Mouse (Mus musculus) embryonic facial prominence, embryonic 11.5 days (tissue): ENCODE results near the gene Gm28035. TPM values are rescaled to one million over a fixed set of nuclear protein-coding genes. Genes with fewer than 3 reads are reported as not detected.

Source experiments
- ATAC-seq: fragments of 200-750 bp; cut with Nextera tagmentation; replicated peaks from 2 replicates; pipeline ENCODE4 v1.8.0; 2017; ENCODE audit warnings: low read depth; ENCODE audit not compliant: insufficient number of reproducible peaks, low FRiP score, low TSS enrichment
- DNase-seq: peaks from one replicate; pipeline ENCODE4 v3.0.0-alpha.2; 2015; ENCODE audit warnings: low spot score
- H3K27ac ChIP-seq: fragments of 300-500 bp; sonication (generic); replicated peaks from 2 replicates; pipeline ENCODE4 v1.5.1; 2014; ENCODE audit warnings: mild to moderate bottlenecking, low read depth, low read length, control low read depth
- H3K27me3 ChIP-seq: fragments of 300-500 bp; sonication (generic); 2 replicates; pipeline ENCODE4 v1.6.1; 2014; ENCODE audit warnings: mild to moderate bottlenecking, low read length, moderate library complexity, mixed read lengths; ENCODE audit not compliant: control insufficient read depth, insufficient read depth
- H3K36me3 ChIP-seq: fragments of 300-500 bp; sonication (generic); replicated peaks from 2 replicates; pipeline ENCODE4 v1.6.1; 2014; ENCODE audit warnings: low read depth, mild to moderate bottlenecking, low read length, moderate library complexity, mixed read lengths; ENCODE audit not compliant: control insufficient read depth, insufficient read depth
- H3K4me1 ChIP-seq: fragments of 300-500 bp; sonication (generic); 2 replicates; pipeline ENCODE4 v1.6.1; 2014; ENCODE audit warnings: low read length, mixed read lengths; ENCODE audit not compliant: control insufficient read depth, insufficient read depth
- H3K4me2 ChIP-seq: fragments of 300-500 bp; sonication (generic); 2 replicates; pipeline ENCODE4 v1.6.1; 2014; ENCODE audit warnings: low read depth, mild to moderate bottlenecking, control low read depth, low read length, moderate library complexity
- H3K4me3 ChIP-seq: fragments of 300-500 bp; sonication (generic); 2 replicates; pipeline ENCODE4 v1.5.1; 2014; ENCODE audit warnings: low read depth, low read length, control low read depth
- H3K9ac ChIP-seq: fragments of 300-500 bp; sonication (generic); replicated peaks from 2 replicates; pipeline ENCODE4 v1.6.1; 2014; ENCODE audit warnings: mild to moderate bottlenecking, control low read depth, low read length
- H3K9me3 ChIP-seq: fragments of 300-500 bp; sonication (generic); replicated peaks from 2 replicates; pipeline ENCODE4 v1.6.1; 2016; ENCODE audit warnings: mild to moderate bottlenecking, low read length, inconsistent platforms, mixed read lengths; ENCODE audit not compliant: control insufficient read depth
- WGBS: fragments of 180-500 bp; shearing (Covaris S2); extraction: QIAGEN DNeasy Blood & Tissue Kit; methylation state at CpG from one replicate; pipeline ENCODE4 v1.1.7; 2014; 5-methylcytosine and 5-hydroxymethylcytosine counted together
- polyA plus RNA-seq: library from polyadenylated mRNA; unstranded; fragments of >200 nt; fragmentation: Nextera tagmentation; extraction: Ambion mirVana; gene quantifications from 2 replicates; pipeline ENCODE4 v1.2.1, GENCODE M21; 2014

Gm28035 gene
- polyA plus RNA-seq, 1 experiment from 2014 or later, result 0.13 TPM

DNA sequence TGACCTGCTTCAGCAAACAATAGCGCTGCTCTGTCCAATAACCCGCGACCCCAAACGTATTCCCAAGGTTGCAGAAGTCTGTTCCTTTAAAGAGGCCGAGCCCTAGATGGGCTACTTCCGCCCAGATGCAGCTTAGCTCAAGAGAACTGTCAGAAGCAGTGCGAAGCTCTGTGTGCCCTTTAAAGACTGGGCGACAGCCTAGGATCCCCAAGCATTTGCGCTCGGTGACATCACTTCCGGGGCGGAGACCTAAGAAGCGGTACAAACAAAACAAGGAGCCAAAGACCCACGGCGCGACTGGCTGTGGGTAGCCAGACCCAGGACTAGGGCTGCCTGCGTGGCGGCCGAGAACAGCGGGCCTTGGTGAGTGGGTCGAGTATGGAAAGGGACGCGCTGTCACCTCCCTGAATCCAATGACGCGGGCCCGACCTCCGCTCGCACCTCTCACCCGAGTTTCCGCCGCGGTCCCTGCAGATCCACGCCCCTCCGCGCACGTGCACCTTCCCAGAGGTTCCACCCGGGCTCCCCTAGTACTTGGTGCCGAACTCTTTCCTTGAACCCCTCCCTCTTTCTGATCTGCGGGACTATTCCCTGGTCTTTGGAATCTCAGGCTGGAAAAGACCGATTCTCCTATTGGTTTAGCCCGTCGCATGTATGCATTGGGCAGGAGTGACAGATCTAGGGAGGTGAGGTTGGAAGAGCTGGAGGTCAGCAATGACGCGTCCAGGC is 34.6 kb upstream of the Gm28035 start, which contains the start of gene Kyat1:
Gene Kyat1, minus strand, starts transcription at position 219 of the 729 bp plus-strand sequence.
- Histone ChIP-seq H3K9ac (peak within 1 kb of the TSS; percentile 64), H3K4me2 (peak within 1 kb of the TSS; percentile 90), H3K4me3 (peak within 1 kb of the TSS; percentile 78), H3K4me1 (peaks cover 3% of the 10 kb centered on the region; the same call in 1 of the 2 replicates), H3K36me3 (no peaks in the 10 kb centered on the region), H3K27ac (no peak within 1 kb of the TSS), H3K9me3 (no peaks in the 10 kb centered on the region), H3K27me3 (no peaks in the 10 kb centered on the region)
- under 1% methylated on average over 44 of the region's 44 CpGs for WGBS
- ATAC-seq, result peak; percentile 94
- peak; percentile 96 for DNase-seq

DNA sequence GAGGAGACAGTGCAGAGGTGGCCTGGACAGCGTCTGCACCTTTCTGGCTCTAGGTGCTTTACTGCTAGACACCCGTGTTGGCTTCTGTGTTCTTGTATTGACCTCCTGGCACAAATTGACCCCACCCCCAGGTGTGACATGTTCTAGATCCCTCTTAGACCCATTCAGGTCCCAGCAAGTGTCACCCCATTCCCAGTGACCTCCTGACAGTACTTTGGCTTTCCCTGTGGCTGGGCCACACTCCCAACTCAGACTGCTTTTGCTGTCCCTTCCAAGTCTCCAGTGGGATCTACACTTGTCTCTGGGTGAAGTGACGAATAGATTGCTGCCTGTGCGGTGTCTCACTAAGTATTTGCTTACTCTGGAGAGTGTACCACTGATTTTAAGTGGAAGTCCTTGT is 33.0 kb upstream of the Gm28035 start:
- Histone ChIP-seq H3K27me3 (no peaks in the 10 kb centered on the region), H3K9ac (no peak overlapping the region), H3K4me1 (peaks cover 3% of the 10 kb centered on the region; the same call in 1 of the 2 replicates), H3K27ac (no peak overlapping the region), H3K36me3 (no peaks in the 10 kb centered on the region), H3K9me3 (no peaks in the 10 kb centered on the region), H3K4me3 (no peak overlapping the region), H3K4me2 (no peak overlapping the region)
- WGBS, result 83% methylated on average over 4 of the region's 4 CpGs
- DNase-seq (no peak), ATAC-seq (no peak)

DNA sequence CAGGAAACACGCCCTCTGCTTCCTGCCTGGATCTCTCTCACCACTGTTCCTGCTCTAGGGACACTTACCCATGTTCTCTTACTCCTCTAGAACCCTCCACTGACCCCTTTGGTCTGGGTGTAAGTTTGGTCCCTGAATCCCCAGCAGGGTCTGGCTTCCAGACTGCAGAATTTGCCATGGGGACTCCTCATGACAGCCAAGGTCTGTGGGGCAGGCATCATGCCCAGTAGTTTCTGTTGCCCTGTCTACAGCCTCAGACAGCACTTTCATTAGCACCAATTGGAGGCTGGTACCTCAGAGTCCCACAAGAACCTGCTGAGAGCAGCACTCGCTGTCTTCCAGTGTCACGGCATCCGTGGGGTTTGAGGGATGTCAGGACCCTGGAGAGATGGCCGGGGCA is 32.5 kb upstream of the Gm28035 start:
- Histone ChIP-seq H3K4me1 (peaks cover 3% of the 10 kb centered on the region; the same call in 1 of the 2 replicates), H3K9me3 (no peaks in the 10 kb centered on the region), H3K36me3 (no peaks in the 10 kb centered on the region), H3K4me3 (no peak overlapping the region), H3K4me2 (no peak overlapping the region), H3K27ac (no peak overlapping the region), H3K27me3 (no peaks in the 10 kb centered on the region), H3K9ac (no peak overlapping the region)
- ATAC-seq (no peak), DNase-seq (no peak)
- WGBS, result 71% methylated on average over 5 of the region's 5 CpGs

DNA sequence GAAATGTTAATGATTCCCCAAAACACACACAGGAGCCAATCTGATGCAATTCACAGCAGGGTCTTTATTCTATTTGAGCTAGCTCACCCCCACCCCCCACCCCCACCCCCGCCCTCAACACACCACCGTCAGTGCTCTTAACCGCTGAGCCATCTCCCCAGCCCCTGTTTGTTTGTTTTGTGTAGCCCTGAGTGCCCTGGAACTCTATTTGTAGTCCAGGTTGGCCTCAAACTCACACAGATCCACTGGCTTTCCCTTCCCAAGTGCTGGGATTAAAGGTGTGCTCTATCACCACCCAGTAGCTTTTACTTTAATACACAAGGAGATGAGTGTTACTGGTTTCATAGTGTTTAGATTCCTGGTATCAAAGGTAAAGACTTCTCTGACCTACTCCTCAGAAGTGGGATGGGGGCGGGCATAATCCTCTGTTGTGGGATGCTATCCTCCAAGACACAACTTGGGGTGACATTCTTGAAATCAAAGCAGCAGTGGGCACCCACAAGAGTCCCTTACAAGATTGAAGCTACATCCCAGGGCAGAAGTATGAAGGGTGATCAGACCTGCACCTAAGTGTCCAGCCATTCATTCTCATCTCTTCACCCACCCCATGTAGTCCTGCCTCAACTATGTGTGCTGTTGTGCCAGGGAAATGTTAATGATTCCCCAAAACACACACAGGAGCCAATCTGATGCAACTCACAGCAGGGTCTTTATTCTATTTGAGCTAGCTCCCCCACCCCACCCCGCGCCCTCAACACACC is 28.8 kb upstream of the Gm28035 start:
- ATAC-seq, result no peak
- 63% methylated on average over 6 of the region's 6 CpGs for WGBS

DNA sequence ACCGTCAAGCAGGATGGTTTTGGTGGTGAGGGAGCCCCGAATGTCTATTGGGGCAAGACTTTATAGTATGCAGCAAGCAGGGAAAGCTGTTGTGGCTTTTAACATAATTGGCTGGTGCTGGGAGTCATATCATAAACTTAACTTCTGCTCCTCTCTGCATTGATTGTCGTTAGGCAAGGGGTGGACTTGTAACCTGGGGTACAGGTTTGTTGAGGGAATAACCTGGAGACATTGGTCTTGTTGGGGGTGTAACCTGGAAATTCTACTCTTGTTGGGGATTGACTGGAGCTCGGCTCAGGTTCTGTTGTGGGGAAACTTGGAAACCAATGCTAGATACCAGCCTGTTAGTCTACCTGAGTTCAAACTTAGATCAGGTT is 28.2 kb upstream of the Gm28035 start:
- Histone ChIP-seq H3K36me3 (no peaks in the 10 kb centered on the region), H3K4me2 (no peak overlapping the region), H3K9ac (no peak overlapping the region), H3K27ac (no peak overlapping the region), H3K9me3 (no peaks in the 10 kb centered on the region), H3K4me1 (no peaks in the 10 kb centered on the region), H3K4me3 (no peak overlapping the region), H3K27me3 (no peaks in the 10 kb centered on the region)
- 73% methylated on average over 4 of the region's 4 CpGs for WGBS
- no peak for ATAC-seq
- DNase-seq, result no peak

More for the DNA sequence above, 28.8 kb upstream of the Gm28035 start:
- H3K4me2 ChIP-seq, result no peak overlapping the region
- no peak overlapping the region for H3K9ac ChIP-seq
- H3K27ac ChIP-seq, result no peak overlapping the region
- no peaks in the 10 kb centered on the region for H3K9me3 ChIP-seq
- no peaks in the 10 kb centered on the region for H3K36me3 ChIP-seq
- no peak overlapping the region for H3K4me3 ChIP-seq
- no peaks in the 10 kb centered on the region for H3K27me3 ChIP-seq
- no peak for DNase-seq
- H3K4me1 ChIP-seq, result no peaks in the 10 kb centered on the region

DNA sequence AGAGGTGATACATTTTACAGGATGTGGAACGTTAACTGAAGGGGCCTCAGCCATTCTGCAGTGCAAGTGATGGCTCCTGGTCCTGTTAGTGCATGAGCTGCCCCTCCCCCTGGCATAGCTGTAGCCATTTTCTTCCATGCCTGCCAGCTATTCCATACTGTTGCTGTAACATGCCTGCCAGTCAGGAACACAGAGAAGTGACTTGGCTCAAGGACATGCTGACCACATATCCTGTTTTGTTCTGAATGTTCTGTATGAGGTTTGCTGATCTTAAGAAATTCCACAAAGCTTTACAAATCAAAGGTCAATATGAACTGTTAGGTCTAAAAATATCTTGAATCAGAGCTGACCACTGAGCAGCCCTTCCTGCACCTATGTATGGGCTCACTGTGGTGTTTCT is 27.4 kb upstream of the Gm28035 start:
- H3K4me1 ChIP-seq, result no peaks in the 10 kb centered on the region
- no peak overlapping the region for H3K4me2 ChIP-seq
- no peaks in the 10 kb centered on the region for H3K9me3 ChIP-seq
- H3K4me3 ChIP-seq, result no peak overlapping the region
- no peak for DNase-seq
- ATAC-seq, result no peak
- no peak overlapping the region for H3K27ac ChIP-seq
- 75% methylated on average over 1 of the region's 1 CpGs for WGBS
- H3K9ac ChIP-seq, result no peak overlapping the region
- no peaks in the 10 kb centered on the region for H3K27me3 ChIP-seq
- no peaks in the 10 kb centered on the region for H3K36me3 ChIP-seq

DNA sequence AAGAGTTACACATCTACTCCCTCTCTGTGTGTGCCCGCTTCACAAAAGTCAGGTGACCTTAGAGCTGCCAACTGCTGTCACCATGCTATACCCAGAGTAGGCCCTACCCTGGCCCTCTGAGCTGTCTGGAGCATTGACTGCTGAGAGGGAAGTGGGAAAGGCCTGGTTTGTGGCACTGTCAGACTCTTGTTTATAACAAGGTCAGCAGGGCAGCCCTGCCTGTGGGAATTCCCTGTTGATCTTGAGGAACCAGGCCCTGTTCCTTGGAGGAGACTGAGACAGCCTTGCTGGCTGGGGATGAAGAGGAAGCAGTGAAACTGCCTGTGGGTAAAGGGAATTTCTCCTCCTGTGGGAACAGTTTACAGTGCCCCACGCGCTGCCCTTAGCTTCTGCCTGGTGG is 25.6 kb upstream of the Gm28035 start:
- no peak for ATAC-seq
- Histone ChIP-seq H3K36me3 (no peaks in the 10 kb centered on the region), H3K9ac (no peak overlapping the region), H3K9me3 (no peaks in the 10 kb centered on the region), H3K4me3 (no peak overlapping the region), H3K27ac (no peak overlapping the region), H3K27me3 (no peaks in the 10 kb centered on the region), H3K4me1 (no peaks in the 10 kb centered on the region), H3K4me2 (no peak overlapping the region)
- 81% methylated on average over 3 of the region's 3 CpGs for WGBS
- DNase-seq, result no peak

DNA sequence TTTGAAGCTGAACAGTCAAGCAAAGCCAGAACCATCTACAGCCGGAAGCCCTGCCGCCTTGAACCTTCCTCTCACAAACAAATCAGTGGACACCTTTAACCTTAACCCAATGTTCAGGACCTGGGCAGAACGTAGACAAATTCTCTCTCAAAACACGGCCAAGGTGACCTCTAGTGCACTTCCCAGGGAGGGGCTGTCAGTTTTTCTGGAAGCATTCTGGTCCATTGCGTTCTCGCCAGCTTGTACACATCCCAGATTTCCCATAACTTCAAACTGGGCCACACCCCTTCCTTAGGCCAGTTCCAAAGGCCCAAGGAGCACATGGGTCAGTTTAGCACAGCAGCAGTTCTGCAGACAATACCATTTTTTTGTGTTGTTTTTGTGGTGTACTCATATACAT is 24.9 kb upstream of the Gm28035 start:
- no peak overlapping the region for H3K9ac ChIP-seq
- H3K27ac ChIP-seq, result no peak overlapping the region
- no peaks in the 10 kb centered on the region for H3K4me1 ChIP-seq
- H3K9me3 ChIP-seq, result no peaks in the 10 kb centered on the region
- no peaks in the 10 kb centered on the region for H3K36me3 ChIP-seq
- ATAC-seq, result no peak
- 79% methylated on average over 6 of the region's 6 CpGs for WGBS
- H3K4me2 ChIP-seq, result no peak overlapping the region
- H3K27me3 ChIP-seq, result no peaks in the 10 kb centered on the region
- DNase-seq, result no peak
- no peak overlapping the region for H3K4me3 ChIP-seq
